Mouse (Mus musculus) CD8-positive naive resting alpha-beta T cell, adult 2 months (primary cell): ENCODE data around the gene Nudt13.
"Not testable (repeated sequence)": the region's sequence is repeated elsewhere in the genome, so short reads cannot be mapped to it uniquely, and the experiment has no call there.

Experiments used
- DNase-seq, 2 experiments: peaks; one replicate each; pipeline ENCODE4 v3.0.0; 2022; ENCODE audit warnings: low read depth in 2 of 2, low spot score in 2 of 2

Gene Nudt13

GRCm38 (mm10) chr14:20294117-20294892, at the start of gene Nudt13:
Nudt13 (plus strand) TSS chr14:20294697.
- peak; percentile 61 to 74 for DNase-seq

GRCm38 (mm10) chr14:20245318-20245717, 49.2 kb upstream of the Nudt13 start:
- DNase-seq, result no peak

- no peak for DNase-seq
These were observed 48.6 kb upstream of the Nudt13 start for GRCm38 (mm10) chr14:20245861-20246260.

- DNase-seq, result no peak
These were observed 47.7 kb upstream of the Nudt13 start for GRCm38 (mm10) chr14:20246811-20247266.

- DNase-seq, result no peak
These were observed 46.5 kb upstream of the Nudt13 start for GRCm38 (mm10) chr14:20248001-20248400.

GRCm38 (mm10) chr14:20250237-20251171, 44.0 kb upstream of the Nudt13 start:
- DNase-seq, result no peak

GRCm38 (mm10) chr14:20258185-20259113, 36.0 kb upstream of the Nudt13 start:
- DNase-seq, result peak; percentile 58 to 66

GRCm38 (mm10) chr14:20262346-20262745, 32.2 kb upstream of the Nudt13 start:
- DNase-seq, result no peak

GRCm38 (mm10) chr14:20268421-20268820, 26.1 kb upstream of the Nudt13 start:
- DNase-seq, result no peak

GRCm38 (mm10) chr14:20269082-20269809, 25.3 kb upstream of the Nudt13 start, which contains the start of gene Kcnk16:
Kcnk16 (minus strand) TSS chr14:20269199.
- DNase-seq, result no peak

- no peak for DNase-seq
These were observed 3.1 kb upstream of the Nudt13 start for GRCm38 (mm10) chr14:20291391-20291790.

GRCm38 (mm10) chr14:20294947-20295346, 450 bp downstream of the Nudt13 start:
- DNase-seq, result no peak

- DNase-seq, result no peak
These were observed 3.1 kb downstream of the Nudt13 start for GRCm38 (mm10) chr14:20297616-20298015.

GRCm38 (mm10) chr14:20298131-20298530, 3.6 kb downstream of the Nudt13 start:
- no peak for DNase-seq

- not testable (repeated sequence) for DNase-seq
These were observed 10.6 kb downstream of the Nudt13 start for GRCm38 (mm10) chr14:20305085-20305484.

- DNase-seq, result no peak
These were observed 20.6 kb downstream of the Nudt13 start for GRCm38 (mm10) chr14:20315137-20315536.

- DNase-seq, result peak in 1 of 2 experiments; percentile 23
These were observed 24.9 kb downstream of the Nudt13 start for GRCm38 (mm10) chr14:20319420-20319819.

GRCm38 (mm10) chr14:20324196-20324595, 29.7 kb downstream of the Nudt13 start:
- DNase-seq, result no peak

- no peak for DNase-seq
These were observed 34.0 kb downstream of the Nudt13 start for GRCm38 (mm10) chr14:20328474-20328873.

- no peak for DNase-seq
These were observed 36.8 kb downstream of the Nudt13 start for GRCm38 (mm10) chr14:20331316-20331715.
